Mouse (Mus musculus) neural tube, embryonic 14.5 days (tissue): Measurements from ENCODE around the gene Sfmbt1. TPM values are rescaled to one million over a fixed set of nuclear protein-coding genes. Genes with fewer than 3 reads are reported as not detected.

ENCODE experiments used
- ATAC-seq: fragments of 200-750 bp; cut with Nextera tagmentation; 2 replicates; pipeline ENCODE4 v1.8.0; 2017; ENCODE audit warnings: low read depth, mild to moderate bottlenecking, moderate TSS enrichment, moderate library complexity
- H3K27ac ChIP-seq: fragments of 300-500 bp; sonication (generic); 2 replicates; pipeline ENCODE4 v1.5.1; 2014; ENCODE audit warnings: low read depth, mild to moderate bottlenecking, control low read depth, low read length, moderate library complexity, mixed read lengths
- H3K27me3 ChIP-seq: fragments of 300-500 bp; sonication (generic); 2 replicates; pipeline ENCODE4 v1.6.1; 2014; ENCODE audit warnings: low read length; ENCODE audit not compliant: control insufficient read depth, insufficient read depth
- H3K36me3 ChIP-seq: fragments of 300-500 bp; sonication (generic); 2 replicates; pipeline ENCODE4 v1.6.1; 2014; ENCODE audit warnings: low read length, mixed read lengths; ENCODE audit not compliant: control insufficient read depth, insufficient read depth
- H3K4me1 ChIP-seq: fragments of 300-500 bp; sonication (generic); 2 replicates; pipeline ENCODE4 v1.6.1; 2014; ENCODE audit warnings: low read length; ENCODE audit not compliant: control insufficient read depth, insufficient read depth
- H3K4me2 ChIP-seq: fragments of 300-500 bp; sonication (generic); 2 replicates; pipeline ENCODE4 v1.6.1; 2014; ENCODE audit warnings: mild to moderate bottlenecking, low read depth, low read length, control low read depth
- H3K4me3 ChIP-seq: fragments of 300-500 bp; sonication (generic); 2 replicates; pipeline ENCODE4 v1.5.1; 2014; ENCODE audit warnings: low read depth, low read length, control low read depth, mixed read lengths
- H3K9ac ChIP-seq: fragments of 300-500 bp; sonication (generic); replicated peaks from 2 replicates; pipeline ENCODE4 v1.6.1; 2014; ENCODE audit warnings: low read depth, mild to moderate bottlenecking, control low read depth, low read length, mixed read lengths
- H3K9me3 ChIP-seq: fragments of 300-500 bp; sonication (generic); 2 replicates; pipeline ENCODE4 v1.6.1; 2016; ENCODE audit warnings: low read length; ENCODE audit not compliant: control insufficient read depth
- WGBS: fragments of 180-500 bp; shearing (Covaris S2); extraction: QIAGEN DNeasy Blood & Tissue Kit; methylation state at CpG from one replicate; pipeline ENCODE4 v1.1.7; 2014; 5-methylcytosine and 5-hydroxymethylcytosine counted together
- polyA plus RNA-seq: library from polyadenylated mRNA; unstranded; fragments of >200 nt; fragmentation: Nextera tagmentation; extraction: Ambion mirVana; gene quantifications from 2 replicates; pipeline ENCODE4 v1.2.1, GENCODE M21; 2014

Gene Sfmbt1
- polyA plus RNA-seq, 1 experiment from 2014 or later = 22.1 TPM

- no peaks in the 10 kb centered on the region for H3K36me3 ChIP-seq
- no peak overlapping the region for H3K4me2 ChIP-seq
- H3K27me3 ChIP-seq = no peaks in the 10 kb centered on the region
- no peak for ATAC-seq
- no peaks in the 10 kb centered on the region for H3K9me3 ChIP-seq
- no peak overlapping the region for H3K4me3 ChIP-seq
- no peak overlapping the region for H3K9ac ChIP-seq
- no peak overlapping the region for H3K27ac ChIP-seq
- no peaks in the 10 kb centered on the region for H3K4me1 ChIP-seq
- WGBS = 96% methylated on average over 3 of the region's 3 CpGs
These were observed 140.7 kb downstream of the Sfmbt1 start for GRCm38 (mm10) chr14:30855316-30855715.

- Histone ChIP-seq H3K27ac (no peak overlapping the region), H3K4me2 (no peak overlapping the region), H3K9ac (no peak overlapping the region), H3K4me3 (no peak overlapping the region), H3K4me1 (no peaks in the 10 kb centered on the region), H3K27me3 (no peaks in the 10 kb centered on the region), H3K36me3 (no peaks in the 10 kb centered on the region), H3K9me3 (no peaks in the 10 kb centered on the region)
- 94% methylated on average over 10 of the region's 10 CpGs for WGBS
- no peak for ATAC-seq
These were observed 142.3 kb downstream of the Sfmbt1 start for GRCm38 (mm10) chr14:30856885-30857507.

- Histone ChIP-seq H3K4me3 (no peak overlapping the region), H3K9me3 (no peaks in the 10 kb centered on the region), H3K36me3 (no peaks in the 10 kb centered on the region), H3K27ac (no peak overlapping the region), H3K4me1 (no peaks in the 10 kb centered on the region), H3K27me3 (no peaks in the 10 kb centered on the region), H3K9ac (no peak overlapping the region), H3K4me2 (no peak overlapping the region)
- WGBS = 74% methylated on average over 4 of the region's 4 CpGs
- no peak for ATAC-seq
These were observed 143.3 kb downstream of the Sfmbt1 start for GRCm38 (mm10) chr14:30857990-30858389.

- ATAC-seq = no peak
- Histone ChIP-seq H3K4me2 (no peak overlapping the region), H3K9me3 (no peaks in the 10 kb centered on the region), H3K9ac (no peak overlapping the region), H3K27ac (no peak overlapping the region), H3K4me3 (no peak overlapping the region), H3K27me3 (no peaks in the 10 kb centered on the region), H3K36me3 (no peaks in the 10 kb centered on the region), H3K4me1 (no peaks in the 10 kb centered on the region)
- 83% methylated on average over 16 of the region's 16 CpGs for WGBS
These were observed 146.9 kb downstream of the Sfmbt1 start for GRCm38 (mm10) chr14:30861421-30862125.

GRCm38 (mm10) chr14:30862368-30862767, 147.7 kb downstream of the Sfmbt1 start:
- H3K9ac ChIP-seq = no peak overlapping the region
- no peaks in the 10 kb centered on the region for H3K36me3 ChIP-seq
- H3K9me3 ChIP-seq = no peaks in the 10 kb centered on the region
- WGBS = 91% methylated on average over 9 of the region's 9 CpGs
- no peak overlapping the region for H3K4me3 ChIP-seq
- H3K27ac ChIP-seq = no peak overlapping the region
- H3K4me2 ChIP-seq = no peak overlapping the region
- H3K27me3 ChIP-seq = no peaks in the 10 kb centered on the region
- no peaks in the 10 kb centered on the region for H3K4me1 ChIP-seq
- ATAC-seq = no peak

- Histone ChIP-seq H3K4me1 (no peaks in the 10 kb centered on the region), H3K36me3 (no peaks in the 10 kb centered on the region), H3K4me2 (no peak overlapping the region), H3K4me3 (no peak overlapping the region), H3K9ac (no peak overlapping the region), H3K27ac (no peak overlapping the region), H3K9me3 (no peaks in the 10 kb centered on the region), H3K27me3 (no peaks in the 10 kb centered on the region)
- ATAC-seq = no peak
- 77% methylated on average over 3 of the region's 3 CpGs for WGBS
These were observed 150.7 kb downstream of the Sfmbt1 start for GRCm38 (mm10) chr14:30865311-30865710.

- Histone ChIP-seq H3K9ac (no peak overlapping the region), H3K4me2 (no peak overlapping the region), H3K9me3 (no peaks in the 10 kb centered on the region), H3K4me1 (no peaks in the 10 kb centered on the region), H3K27me3 (no peaks in the 10 kb centered on the region), H3K27ac (no peak overlapping the region), H3K4me3 (no peak overlapping the region), H3K36me3 (no peaks in the 10 kb centered on the region)
- WGBS = 27% methylated on average over 5 of the region's 5 CpGs
- no peak for ATAC-seq
These were observed 152.4 kb downstream of the Sfmbt1 start for GRCm38 (mm10) chr14:30867042-30867441.

- WGBS = 93% methylated on average over 10 of the region's 10 CpGs
- no peak overlapping the region for H3K9ac ChIP-seq
These were observed 154.2 kb downstream of the Sfmbt1 start for GRCm38 (mm10) chr14:30868826-30869225.

GRCm38 (mm10) chr14:30869391-30869801, 154.7 kb downstream of the Sfmbt1 start:
- Histone ChIP-seq H3K4me3 (no peak overlapping the region), H3K9me3 (no peaks in the 10 kb centered on the region), H3K9ac (no peak overlapping the region), H3K36me3 (peaks cover 8% of the 10 kb centered on the region), H3K4me2 (no peak overlapping the region), H3K27me3 (no peaks in the 10 kb centered on the region), H3K4me1 (no peaks in the 10 kb centered on the region), H3K27ac (no peak overlapping the region)
- 82% methylated on average over 8 of the region's 8 CpGs for WGBS
- no peak for ATAC-seq

More at GRCm38 (mm10) chr14:30868826-30869225, 154.2 kb downstream of the Sfmbt1 start:
- H3K4me1 ChIP-seq = no peaks in the 10 kb centered on the region
- no peak for ATAC-seq
- H3K27me3 ChIP-seq = no peaks in the 10 kb centered on the region
- no peaks in the 10 kb centered on the region for H3K9me3 ChIP-seq
- no peak overlapping the region for H3K27ac ChIP-seq
- H3K36me3 ChIP-seq = peaks cover 7% of the 10 kb centered on the region
- no peak overlapping the region for H3K4me2 ChIP-seq
- H3K4me3 ChIP-seq = no peak overlapping the region
